Mouse (Mus musculus): ENCODE measurements at regions not wholly inside any gene's neighbourhood (a gene's known extent, or its start where the extent isn't known, plus 50 kb on each side); places are given as distances from the start of the nearest gene placed in this dataset.

DNA sequence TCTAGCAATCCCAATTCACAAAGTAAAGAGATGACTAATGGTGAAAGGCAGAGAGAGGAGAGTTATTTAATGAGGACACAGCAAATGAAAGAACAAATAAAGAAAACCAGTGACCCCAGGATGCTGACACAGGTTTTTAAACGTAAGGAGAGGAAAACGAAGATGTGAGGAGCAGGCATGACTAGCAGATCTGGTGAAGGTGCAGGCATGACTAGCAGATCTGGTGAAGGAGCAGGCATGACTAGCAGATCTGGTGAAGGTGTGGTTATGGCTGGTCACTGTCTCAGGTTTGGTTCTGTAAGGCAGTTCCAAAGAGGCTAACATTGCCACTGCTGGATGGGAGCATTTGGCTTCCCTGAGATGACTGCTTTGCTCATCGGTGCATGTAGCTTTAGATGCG is 57.0 kb downstream of the Mbl2 start:
- Histone ChIP-seq H3K36me3 (no peaks in the 10 kb centered on the region), H3K4me3 (no peak overlapping the region), H3K27ac (no peak overlapping the region), H3K27me3 (no peaks in the 10 kb centered on the region), H3K4me2 (replicated peaks) (no peak overlapping the region), H3K9me3 (replicated peaks) (no peaks in the 10 kb centered on the region), H3K9ac (no peak overlapping the region), H3K4me1 (no peaks in the 10 kb centered on the region)
- 71% methylated on average over 4 of the region's 4 CpGs for WGBS
- no peak for ATAC-seq (ENCODE audit: low FRiP score)

DNA sequence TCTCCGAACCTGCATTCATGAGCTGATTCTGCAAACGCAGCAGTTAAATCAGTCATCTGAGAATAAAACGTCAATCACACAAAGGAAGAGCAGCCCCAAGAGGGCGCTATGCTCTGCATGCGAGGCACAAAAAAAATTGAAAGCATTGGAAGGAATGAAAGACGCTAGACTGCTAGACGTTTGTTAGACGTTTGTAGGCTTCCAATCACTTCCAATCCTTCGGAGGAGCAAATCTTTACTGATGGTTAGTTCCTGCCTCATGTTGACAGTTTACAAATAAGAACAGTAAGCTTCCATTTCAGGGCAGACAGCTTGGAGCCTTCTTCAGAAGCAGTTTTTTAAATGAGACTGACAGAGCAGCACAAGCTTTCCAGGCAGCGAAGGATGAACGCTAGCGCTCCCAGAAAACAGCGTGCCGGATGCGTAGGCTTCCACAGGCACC is 62.5 kb downstream of the Mbl2 start:
- Histone ChIP-seq H3K27me3 (no peaks in the 10 kb centered on the region), H3K4me3 (no peak overlapping the region), H3K9ac (no peak overlapping the region), H3K4me2 (replicated peaks) (0 out of 2 replicates have a peak overlapping the region, but pooled peaks have one; percentile 15), H3K36me3 (no peaks in the 10 kb centered on the region), H3K27ac (no peak overlapping the region), H3K4me1 (no peaks in the 10 kb centered on the region), H3K9me3 (replicated peaks) (no peaks in the 10 kb centered on the region)
- WGBS, result 40% methylated on average over 15 of the region's 15 CpGs
- ATAC-seq (ENCODE audit: low FRiP score), result no peak

DNA sequence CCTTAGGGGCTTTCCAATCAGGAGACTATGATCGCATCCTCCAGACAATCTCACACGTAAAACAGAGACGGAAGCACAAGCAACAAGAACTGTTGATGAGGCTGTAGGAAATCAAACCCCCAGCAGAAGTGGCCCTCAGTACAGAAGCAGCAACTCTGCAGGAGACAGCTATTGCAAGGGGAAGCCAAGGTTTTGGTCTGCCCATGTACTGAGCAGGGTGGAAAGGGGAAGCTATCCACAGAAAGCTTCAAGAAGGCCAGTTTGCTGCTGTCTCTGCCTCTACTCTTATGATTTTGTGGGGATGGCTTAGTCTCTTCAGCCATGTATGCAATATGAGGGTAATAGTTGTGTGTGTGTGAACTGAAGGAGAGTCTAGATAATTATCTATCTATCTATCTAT is 63.3 kb downstream of the Mbl2 start:
- Histone ChIP-seq H3K4me2 (replicated peaks) (no peak overlapping the region), H3K27me3 (no peaks in the 10 kb centered on the region), H3K4me1 (no peaks in the 10 kb centered on the region), H3K9ac (no peak overlapping the region), H3K9me3 (replicated peaks) (no peaks in the 10 kb centered on the region), H3K27ac (no peak overlapping the region), H3K36me3 (no peaks in the 10 kb centered on the region), H3K4me3 (no peak overlapping the region)
- WGBS, result 82% methylated on average over 3 of the region's 3 CpGs
- ATAC-seq (ENCODE audit: low FRiP score), result no peak

DNA sequence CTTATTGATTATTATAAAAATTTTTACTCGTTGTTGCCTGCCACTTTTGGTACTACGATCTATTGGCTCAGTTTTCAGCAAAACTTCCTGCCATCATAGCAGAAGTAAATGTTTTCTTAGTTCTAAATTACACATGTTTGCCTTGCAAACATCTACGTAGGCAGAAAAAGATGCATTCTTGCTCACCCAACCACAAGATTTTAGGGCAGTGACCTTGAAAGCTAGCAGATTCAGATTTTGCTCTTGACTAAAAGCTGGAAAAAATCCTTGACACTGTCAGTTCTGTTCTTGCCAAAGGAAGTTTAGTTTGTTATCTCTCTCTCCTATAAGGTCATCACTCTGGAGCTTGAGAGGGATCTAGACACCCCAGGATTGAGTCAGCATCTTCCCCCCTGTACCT is 66.8 kb downstream of the Mbl2 start:
- Histone ChIP-seq H3K27ac (no peak overlapping the region), H3K27me3 (no peaks in the 10 kb centered on the region), H3K9ac (no peak overlapping the region), H3K36me3 (no peaks in the 10 kb centered on the region), H3K4me3 (no peak overlapping the region), H3K9me3 (replicated peaks) (no peaks in the 10 kb centered on the region), H3K4me1 (no peaks in the 10 kb centered on the region), H3K4me2 (replicated peaks) (no peak overlapping the region)
- no peak for ATAC-seq (ENCODE audit: low FRiP score)
- WGBS, result 86% methylated on average over 3 of the region's 3 CpGs

DNA sequence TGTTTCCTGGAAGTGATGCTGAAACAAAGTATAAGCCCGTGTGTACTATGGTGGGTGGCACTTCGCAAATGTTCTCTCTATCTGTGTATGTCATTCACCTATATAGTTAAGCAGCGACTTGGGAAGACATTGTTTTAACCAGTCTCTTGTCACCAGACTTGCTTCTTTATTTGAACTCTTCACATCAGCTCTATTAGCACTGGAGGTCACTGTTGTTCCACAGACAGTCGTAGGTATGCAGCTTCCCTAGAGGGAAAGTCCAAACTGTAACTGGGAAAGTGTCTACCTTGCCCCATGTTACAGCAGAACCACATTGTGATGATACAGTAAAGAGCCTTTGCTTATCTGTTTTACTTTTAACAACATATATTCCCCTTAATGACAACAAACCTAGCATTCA is 69.5 kb downstream of the Mbl2 start:
- Histone ChIP-seq H3K36me3 (no peaks in the 10 kb centered on the region), H3K9ac (no peak overlapping the region), H3K9me3 (replicated peaks) (no peaks in the 10 kb centered on the region), H3K4me2 (replicated peaks) (no peak overlapping the region), H3K4me3 (no peak overlapping the region), H3K27me3 (no peaks in the 10 kb centered on the region), H3K4me1 (no peaks in the 10 kb centered on the region), H3K27ac (no peak overlapping the region)
- WGBS, result 73% methylated on average over 4 of the region's 4 CpGs
- ATAC-seq (ENCODE audit: low FRiP score), result no peak

DNA sequence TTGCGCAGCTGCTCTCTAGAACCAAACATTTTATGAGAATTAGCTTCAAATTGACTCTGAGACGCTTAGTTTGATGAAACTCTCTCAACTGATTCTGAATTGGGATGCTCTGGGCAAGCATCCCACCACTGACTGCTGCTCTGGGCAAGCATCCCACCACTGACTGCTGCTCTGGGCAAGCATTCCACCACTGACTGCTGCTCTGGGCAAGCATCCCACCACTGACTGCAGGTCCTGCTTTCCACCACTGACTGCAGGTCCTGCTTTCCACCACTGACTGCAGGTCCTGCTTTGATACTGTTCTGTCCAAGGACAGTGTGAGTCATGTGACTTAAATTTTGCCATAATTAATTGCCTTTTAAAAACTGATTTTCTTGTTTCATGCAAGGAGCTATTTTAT is 73.6 kb downstream of the Mbl2 start:
- Histone ChIP-seq H3K36me3 (no peaks in the 10 kb centered on the region), H3K4me2 (replicated peaks) (no peak overlapping the region), H3K9me3 (replicated peaks) (no peaks in the 10 kb centered on the region), H3K9ac (no peak overlapping the region), H3K4me1 (no peaks in the 10 kb centered on the region), H3K4me3 (no peak overlapping the region), H3K27ac (no peak overlapping the region), H3K27me3 (no peaks in the 10 kb centered on the region)
- no peak for ATAC-seq (ENCODE audit: low FRiP score)
- WGBS, result 88% methylated on average over 2 of the region's 2 CpGs

DNA sequence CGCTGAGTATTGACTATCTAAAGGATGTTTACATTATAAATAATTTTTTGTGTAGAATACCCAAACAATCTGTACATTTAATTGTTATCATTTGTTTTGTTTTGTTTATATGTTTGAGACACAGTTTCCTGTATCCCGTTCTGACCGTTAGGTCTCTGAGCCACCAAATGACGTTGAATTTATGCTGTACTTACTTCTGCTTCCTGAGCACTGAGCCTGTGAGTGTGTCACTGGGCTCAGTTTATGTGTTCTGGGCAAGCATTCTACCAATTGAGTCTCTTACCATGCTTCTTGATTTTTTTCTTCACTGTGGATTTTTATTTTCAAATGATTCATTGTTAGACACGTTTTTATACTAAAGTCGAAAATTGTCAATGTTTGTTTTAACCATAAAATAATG is 74.2 kb downstream of the Mbl2 start:
- H3K4me2 ChIP-seq (replicated peaks), result no peak overlapping the region
- no peak overlapping the region for H3K9ac ChIP-seq
- H3K4me1 ChIP-seq, result no peaks in the 10 kb centered on the region
- H3K4me3 ChIP-seq, result no peak overlapping the region
- no peak for ATAC-seq (ENCODE audit: low FRiP score)
- no peaks in the 10 kb centered on the region for H3K27me3 ChIP-seq
- H3K27ac ChIP-seq, result no peak overlapping the region
- WGBS, result 90% methylated on average over 6 of the region's 6 CpGs
- H3K36me3 ChIP-seq, result no peaks in the 10 kb centered on the region
- H3K9me3 ChIP-seq (replicated peaks), result no peaks in the 10 kb centered on the region

DNA sequence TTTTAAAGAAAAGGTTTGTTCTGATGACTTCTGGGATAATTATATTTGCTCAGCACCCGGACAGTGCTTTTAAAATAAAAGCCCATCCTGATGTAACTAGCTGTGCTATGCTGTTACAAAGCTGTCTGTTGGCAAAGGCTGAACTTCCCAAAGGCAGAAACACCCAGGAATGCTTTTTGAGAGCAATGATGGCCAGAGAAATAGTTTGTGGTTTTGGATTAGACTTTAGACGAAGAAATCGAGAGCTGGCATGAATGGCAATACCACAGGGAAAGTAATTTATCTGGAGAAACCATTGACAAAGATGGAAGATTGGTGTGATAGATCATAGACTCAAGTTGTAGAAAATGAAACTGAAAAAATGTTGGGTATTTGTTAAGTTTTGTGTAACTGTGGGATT is 84.6 kb downstream of the Mbl2 start:
- Histone ChIP-seq H3K27ac (no peak overlapping the region), H3K4me1 (no peaks in the 10 kb centered on the region), H3K36me3 (no peaks in the 10 kb centered on the region), H3K27me3 (no peaks in the 10 kb centered on the region), H3K9me3 (replicated peaks) (no peaks in the 10 kb centered on the region), H3K9ac (no peak overlapping the region), H3K4me3 (no peak overlapping the region), H3K4me2 (replicated peaks) (no peak overlapping the region)
- ATAC-seq (ENCODE audit: low FRiP score), result no peak
- WGBS, result 88% methylated on average over 3 of the region's 3 CpGs

DNA sequence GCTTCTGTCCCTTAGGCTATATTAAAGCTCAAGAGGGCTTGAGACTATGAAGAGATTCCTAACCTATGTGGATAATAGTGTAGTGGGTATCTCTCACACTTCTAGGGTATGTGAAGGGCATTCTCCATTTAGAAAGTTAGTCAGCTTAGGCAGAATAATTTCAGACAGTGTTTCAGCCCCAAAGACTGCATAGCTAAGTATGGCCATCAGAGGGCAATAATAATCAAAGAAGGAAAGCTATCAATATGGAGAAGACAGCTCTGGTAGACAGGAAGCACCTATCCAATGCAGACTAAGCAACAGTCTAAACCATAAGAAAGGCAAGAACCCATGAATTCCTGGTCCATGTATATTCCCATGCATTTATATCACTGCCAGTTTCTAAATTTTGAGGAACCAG is 95.0 kb downstream of the Mbl2 start:
- Histone ChIP-seq H3K4me2 (replicated peaks) (no peak overlapping the region), H3K4me1 (no peaks in the 10 kb centered on the region)

DNA sequence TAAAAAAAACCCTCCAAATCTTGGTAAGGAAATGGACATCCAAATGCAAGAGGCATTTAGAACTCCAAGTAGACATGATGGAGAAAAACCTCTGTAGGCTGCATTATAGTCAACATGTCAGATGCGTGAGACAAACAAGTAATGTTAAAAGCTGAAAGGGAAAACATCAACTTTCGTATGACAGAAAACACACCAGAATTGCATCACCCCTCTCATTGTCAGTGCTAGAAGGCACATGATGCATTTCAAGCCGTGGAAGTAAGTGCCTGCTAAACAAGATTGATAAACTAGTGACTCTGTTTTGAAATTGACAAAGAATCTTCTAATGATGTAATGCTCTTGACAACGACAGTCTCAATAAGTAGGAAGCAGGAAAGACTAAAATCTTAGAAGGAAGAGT is 96.1 kb downstream of the Mbl2 start:
- no peak for ATAC-seq (ENCODE audit: low FRiP score)
- Histone ChIP-seq H3K9me3 (replicated peaks) (no peaks in the 10 kb centered on the region), H3K9ac (no peak overlapping the region), H3K27me3 (no peaks in the 10 kb centered on the region), H3K4me1 (no peaks in the 10 kb centered on the region), H3K27ac (no peak overlapping the region), H3K4me3 (no peak overlapping the region), H3K4me2 (replicated peaks) (no peak overlapping the region), H3K36me3 (no peaks in the 10 kb centered on the region)
- WGBS, result 87% methylated on average over 4 of the region's 4 CpGs

More for the DNA sequence above, 95.0 kb downstream of the Mbl2 start:
- ATAC-seq (ENCODE audit: low FRiP score), result no peak
- Histone ChIP-seq H3K9ac (no peak overlapping the region), H3K9me3 (replicated peaks) (no peaks in the 10 kb centered on the region), H3K4me3 (no peak overlapping the region), H3K36me3 (no peaks in the 10 kb centered on the region), H3K27me3 (no peaks in the 10 kb centered on the region), H3K27ac (no peak overlapping the region)

DNA sequence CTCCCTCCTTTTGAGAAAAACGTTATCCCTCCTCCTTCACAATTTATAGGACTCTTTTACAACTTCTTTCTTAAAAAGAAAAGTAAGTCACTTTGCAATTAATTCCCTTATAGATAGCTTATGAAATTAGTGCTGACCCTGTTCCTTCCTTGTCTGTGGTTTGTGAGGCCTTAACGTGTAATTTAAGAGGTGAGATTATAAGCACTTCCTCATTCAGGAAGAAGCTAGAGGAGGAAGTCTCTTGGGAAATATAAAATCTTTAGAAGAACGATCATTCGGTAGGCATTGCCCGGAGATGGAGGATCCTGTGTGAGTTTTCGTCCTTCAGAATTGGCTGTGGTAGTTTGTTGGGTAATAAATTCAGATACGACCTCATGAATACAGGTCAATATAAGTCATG is 98.0 kb downstream of the Mbl2 start:
- Histone ChIP-seq H3K9me3 (replicated peaks) (no peaks in the 10 kb centered on the region), H3K27me3 (no peaks in the 10 kb centered on the region), H3K9ac (no peak overlapping the region), H3K27ac (no peak overlapping the region), H3K36me3 (no peaks in the 10 kb centered on the region), H3K4me2 (replicated peaks) (no peak overlapping the region), H3K4me3 (no peak overlapping the region), H3K4me1 (no peaks in the 10 kb centered on the region)
- no peak for ATAC-seq (ENCODE audit: low FRiP score)
- 91% methylated on average over 7 of the region's 7 CpGs for WGBS

DNA sequence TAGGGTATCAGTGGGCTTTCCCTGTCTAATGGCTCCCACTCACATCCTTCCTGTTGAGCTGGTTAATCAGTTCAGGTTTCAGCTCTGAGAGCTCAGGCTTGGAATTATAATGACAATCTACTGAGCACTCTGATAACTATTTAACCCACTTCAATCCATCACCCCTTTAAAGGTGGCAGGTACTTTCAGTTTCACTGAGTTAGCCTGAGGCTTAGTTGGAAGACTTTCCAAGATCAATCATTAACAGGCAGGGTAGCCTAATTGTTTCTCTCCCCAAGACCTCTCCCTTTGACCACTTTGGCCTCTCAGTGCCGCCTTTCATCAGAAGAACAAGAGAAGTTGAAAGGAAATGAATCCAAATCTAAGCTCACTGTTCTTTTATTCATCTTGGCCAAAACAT is 99.1 kb downstream of the Mbl2 start:
- no peak overlapping the region for H3K9ac ChIP-seq
- H3K4me2 ChIP-seq (replicated peaks), result no peak overlapping the region
- H3K27me3 ChIP-seq, result no peaks in the 10 kb centered on the region
- H3K36me3 ChIP-seq, result no peaks in the 10 kb centered on the region
- H3K9me3 ChIP-seq (replicated peaks), result no peaks in the 10 kb centered on the region
- H3K4me3 ChIP-seq, result no peak overlapping the region
- no peaks in the 10 kb centered on the region for H3K4me1 ChIP-seq
- no peak for ATAC-seq (ENCODE audit: low FRiP score)
- 34% methylated on average over 1 of the region's 1 CpGs for WGBS
- H3K27ac ChIP-seq, result no peak overlapping the region

DNA sequence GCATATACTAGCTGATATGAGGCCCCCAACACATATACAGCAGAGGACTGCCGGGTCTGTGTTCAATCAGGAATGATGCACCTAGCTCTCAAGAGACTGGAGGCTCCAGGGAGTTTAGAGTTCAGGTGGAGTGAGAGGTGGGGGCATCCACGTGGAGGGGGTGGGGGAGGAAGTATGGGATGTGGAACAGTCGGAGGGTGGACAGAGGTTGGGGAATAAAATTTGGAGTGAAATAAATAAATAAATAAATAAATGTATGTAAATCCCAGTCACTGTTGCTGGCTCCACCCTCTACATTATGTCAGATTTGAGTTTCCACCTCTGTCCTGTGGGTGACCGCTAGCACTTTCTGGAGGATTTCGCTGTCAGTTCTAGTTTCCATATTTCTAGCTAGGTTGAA is 111.7 kb downstream of the Mbl2 start:
- Histone ChIP-seq H3K9me3 (replicated peaks) (no peaks in the 10 kb centered on the region), H3K4me2 (replicated peaks) (no peak overlapping the region), H3K9ac (no peak overlapping the region), H3K4me1 (no peaks in the 10 kb centered on the region), H3K36me3 (no peaks in the 10 kb centered on the region), H3K27me3 (no peaks in the 10 kb centered on the region), H3K27ac (no peak overlapping the region), H3K4me3 (no peak overlapping the region)
- WGBS, result 88% methylated on average over 5 of the region's 5 CpGs
- no peak for ATAC-seq (ENCODE audit: low FRiP score)

DNA sequence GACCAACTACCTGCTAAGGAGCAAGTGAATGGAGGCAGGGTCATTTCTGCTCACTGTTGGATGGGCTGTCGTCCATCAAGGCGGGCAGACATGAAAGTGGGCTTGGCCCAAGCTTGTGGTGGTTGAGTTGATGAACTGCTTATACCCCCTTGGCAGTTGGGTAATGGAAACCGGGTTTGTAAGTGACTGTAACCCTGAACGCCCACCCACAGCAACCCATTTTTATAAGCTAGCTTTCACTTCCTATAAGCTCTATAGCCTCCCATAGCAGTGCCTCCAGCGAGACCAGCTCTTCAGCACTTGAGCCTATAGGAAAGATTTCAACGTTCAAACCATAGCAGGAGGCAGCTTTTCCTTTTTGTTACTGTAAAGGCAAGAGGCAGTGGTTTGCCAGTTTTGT is 116.2 kb downstream of the Mbl2 start:
- no peak for ATAC-seq (ENCODE audit: low FRiP score)
- H3K4me2 ChIP-seq (replicated peaks), result no peak overlapping the region
- no peaks in the 10 kb centered on the region for H3K27me3 ChIP-seq
- H3K4me3 ChIP-seq, result no peak overlapping the region
- no peaks in the 10 kb centered on the region for H3K9me3 ChIP-seq (replicated peaks)
- no peaks in the 10 kb centered on the region for H3K4me1 ChIP-seq
- H3K27ac ChIP-seq, result no peak overlapping the region
- no peak overlapping the region for H3K9ac ChIP-seq
- H3K36me3 ChIP-seq, result no peaks in the 10 kb centered on the region
- 89% methylated on average over 6 of the region's 6 CpGs for WGBS
